Mouse (Mus musculus) lung, adult 2 months (tissue): ENCODE results near the gene Fmc1. TPM values are rescaled to one million over a fixed set of nuclear protein-coding genes. Genes with fewer than 3 reads are reported as not detected.
A peak's percentile ranks its signal among the peaks of the same experiment; 100 is the strongest.

Experiments used
- DNase-seq: peaks from one replicate; pipeline ENCODE4 v3.0.0; 2022
- H3K4me1 ChIP-seq: fragments of 200-500 bp; 2 replicates; pipeline ENCODE4 v1.6.1; 2011; ENCODE audit warnings: low read length; ENCODE audit not compliant: control insufficient read depth, insufficient read depth
- H3K4me3 ChIP-seq: fragments of 200-500 bp; replicated peaks from 2 replicates; pipeline ENCODE3; 2011; ENCODE audit warnings: low read depth, mild to moderate bottlenecking, control low read depth, low read length; ENCODE audit errors: extremely low read depth
- CTCF ChIP-seq: fragments of 200-500 bp; IDR thresholded peaks from 2 replicates; pipeline ENCODE4 v1.5.1; 2011; ENCODE audit warnings: mild to moderate bottlenecking, low read length, control low read depth; ENCODE audit not compliant: insufficient read depth
- POLR2A ChIP-seq: fragments of 200-500 bp; IDR thresholded peaks from 2 replicates; pipeline ENCODE4 v1.6.1; 2011; ENCODE audit warnings: low read depth, mild to moderate bottlenecking, control low read depth, low read length, borderline replicate concordance; ENCODE audit errors: extremely low read depth
- WGBS: fragments of 180-500 bp; shearing (Covaris S2); methylation state at CpG from one replicate; pipeline ENCODE4 v1.1.7; 2018; 5-methylcytosine and 5-hydroxymethylcytosine counted together
- polyA plus RNA-seq: library from polyadenylated mRNA; depleted of rRNA; stranded (reverse); fragments of >200 nt; gene quantifications from 2 replicates; pipeline ENCODE4 v1.2.3, GENCODE M21; 2012; rRNA removed

The Fmc1 gene
- polyA plus RNA-seq, 1 experiment, result 147 TPM

DNA sequence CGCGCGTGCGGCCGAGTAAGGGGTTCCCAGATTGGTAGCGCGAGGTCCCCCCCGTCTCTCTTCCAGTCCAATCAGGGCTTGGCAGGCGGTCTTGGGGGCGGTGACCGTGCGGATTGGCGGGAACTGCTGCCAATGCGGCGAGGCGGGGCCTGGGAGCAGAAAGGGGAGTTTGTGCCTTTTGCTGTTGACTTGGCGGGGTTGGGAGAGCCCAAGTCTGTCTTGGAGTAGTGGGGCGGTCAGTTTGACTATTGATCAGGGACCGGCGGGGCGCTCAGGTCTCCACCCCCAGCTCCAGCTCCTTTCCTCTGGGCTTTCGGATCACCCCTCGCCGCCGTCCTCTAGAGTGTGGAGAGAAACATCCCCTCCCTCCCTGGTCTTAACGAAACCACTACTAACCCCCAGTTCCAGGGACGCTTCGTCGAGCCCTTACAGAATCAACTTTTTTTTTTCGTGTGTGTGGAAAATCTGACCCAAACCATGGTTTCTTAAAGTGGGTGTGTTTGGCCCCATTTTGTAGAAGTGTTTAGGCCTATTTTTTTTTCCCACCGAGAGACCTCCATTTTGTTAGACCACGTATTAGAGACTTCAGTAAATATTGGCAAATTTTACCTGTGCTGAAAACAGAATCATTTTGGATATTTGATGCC lies 18.8 kb downstream of the Fmc1 start:
- WGBS, result under 1% methylated on average over 32 of the region's 32 CpGs
- peak; percentile 99 for DNase-seq
- Histone ChIP-seq H3K4me3 (peak overlapping the region; percentile 83), H3K4me1 (peaks cover 3% of the 10 kb centered on the region; the same call in 1 of the 2 replicates)
- no peak for TF ChIP-seq POLR2A
- TF ChIP-seq CTCF, result no peak

- peak overlapping the region; percentile 74 for H3K4me3 ChIP-seq
Measured at GRCm38 (mm10) chr6:38552636-38553000, 19.3 kb downstream of the Fmc1 start.

DNA sequence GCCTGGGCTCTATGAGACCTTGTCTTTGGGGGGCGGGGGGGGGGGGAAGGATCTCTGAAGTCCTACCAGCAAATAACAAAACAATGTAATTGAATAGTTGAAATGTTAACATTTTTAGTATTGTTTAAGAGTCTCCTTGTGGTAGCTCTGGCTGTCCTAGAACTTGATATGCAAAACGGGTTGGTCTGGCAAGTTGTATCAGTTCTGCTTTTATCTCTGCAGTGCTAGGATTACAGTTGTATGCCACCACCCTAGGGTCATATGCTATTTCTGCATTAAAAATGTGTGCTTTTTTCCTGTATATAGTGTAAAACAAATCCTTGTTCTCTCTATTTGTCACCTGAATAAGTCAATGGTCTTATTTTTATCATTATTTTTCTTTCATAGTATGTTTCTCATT lies 42.8 kb downstream of the Fmc1 start:
- no peak for DNase-seq
- Histone ChIP-seq H3K4me3 (no peak overlapping the region), H3K4me1 (no peaks in the 10 kb centered on the region)
- TF ChIP-seq POLR2A (no peak), CTCF (no peak)
- WGBS, result 64% methylated on average over 2 of the region's 2 CpGs

More at GRCm38 (mm10) chr6:38552636-38553000, 19.3 kb downstream of the Fmc1 start:
- WGBS, result 13% methylated on average over 5 of the region's 5 CpGs
- peaks cover 3% of the 10 kb centered on the region; the same call in 1 of the 2 replicates for H3K4me1 ChIP-seq
- TF ChIP-seq POLR2A (no peak), CTCF (no peak)
- no peak for DNase-seq

GRCm38 (mm10) chr6:38580112-38580857 lies 47.0 kb downstream of the Fmc1 start:
- TF ChIP-seq POLR2A (no peak), CTCF (no peak)
- Histone ChIP-seq H3K4me1 (no peaks in the 10 kb centered on the region), H3K4me3 (no peak overlapping the region)
- WGBS, result 87% methylated on average over 3 of the region's 3 CpGs
- DNase-seq, result no peak

DNA sequence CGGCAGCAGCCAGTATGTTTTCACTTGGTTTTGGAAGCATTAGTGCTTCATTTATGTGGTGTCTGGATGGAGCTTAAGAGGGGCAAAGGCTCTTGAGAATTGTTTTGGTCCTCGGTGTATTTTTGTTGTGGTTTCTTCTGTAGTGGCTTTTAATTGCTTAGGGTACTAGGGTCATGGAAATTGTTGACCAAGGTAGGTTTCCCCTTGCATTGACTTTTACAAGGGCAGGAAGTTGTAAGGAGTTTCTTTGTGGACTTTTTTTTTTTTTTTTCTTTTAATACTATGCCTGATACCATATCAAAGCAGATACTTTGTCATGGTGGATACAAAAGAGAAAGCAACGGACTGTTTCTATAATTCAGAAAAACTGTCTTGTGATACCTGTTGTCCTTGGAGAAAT lies 48.4 kb downstream of the Fmc1 start:
- Histone ChIP-seq H3K4me1 (no peaks in the 10 kb centered on the region), H3K4me3 (no peak overlapping the region)
- no peak for DNase-seq
- 72% methylated on average over 3 of the region's 3 CpGs for WGBS
- no peak for TF ChIP-seq CTCF
- no peak for TF ChIP-seq POLR2A

Other genes with a start within 250 kb of the Fmc1 start
- 3.2 and 4.4 TPM in 2 replicates for gene Zc3hav1l, start 234.2 kb upstream of the Fmc1 start, polyA plus RNA-seq
- 22.3 and 24.6 TPM in 2 replicates for gene Zc3hav1, start 178.9 kb upstream of the Fmc1 start, polyA plus RNA-seq
- 1.3 and 1.9 TPM in 2 replicates for gene Ttc26, start 152.0 kb upstream of the Fmc1 start, polyA plus RNA-seq
- 6.1 and 7.8 TPM in 2 replicates for gene Ubn2, start 99.6 kb upstream of the Fmc1 start, polyA plus RNA-seq
- gene Luc7l2, start 17.8 kb downstream of the Fmc1 start, polyA plus RNA-seq, result 33.6 and 39.0 TPM in 2 replicates
- gene Klrg2, start 103.7 kb downstream of the Fmc1 start, polyA plus RNA-seq, result 4.0 and 5.3 TPM in 2 replicates
- 0.50 and 1.1 TPM in 2 replicates for gene Clec2l, start 129.6 kb downstream of the Fmc1 start, polyA plus RNA-seq